Comparison of ENCODE assay signal across 8 mouse cellular contexts in genomic region chr9:76660848-76661247, GRCm38 (mm10).
DNase-seq lines count a peak whose midpoint lies in the region; ATAC-seq and TF ChIP-seq lines count a peak whose summit lies in the region.

No protein-coding gene starts in this region.

- TF ChIP-seq RAD21 in MEL (IDR thresholded peaks at IDR 0.05; ENCODE audit: low read depth, low read length) = peak; percentile 32

- DNase-seq in 3T3-L1 (ENCODE audit: low read depth, low spot score) (peak; percentile 62), MEL (ENCODE audit: low read depth, low spot score) (peak; percentile 55)
- peak; percentile 75 to 78 for DNase-seq in cerebellum, postnatal 14 days
- peak; percentile 50 to 82 for DNase-seq in frontal cortex, postnatal 36 days (ENCODE audit: low spot score in 2 of 2)
- peak; percentile 49 to 76 for DNase-seq in kidney, postnatal 25 days
- DNase-seq in liver, adult 2 months (ENCODE audit: extremely low read depth, low read depth, low spot score) = peak; percentile 48
- DNase-seq in thymus, postnatal 36 days = peak; percentile 6 to 17

- no peaks in the 10 kb centered on the region for H3K36me3 ChIP-seq in MEL (ENCODE audit: control insufficient read depth in 1 of 2, insufficient read depth in 2 of 2, low read length in 2 of 2)
- H3K36me3 ChIP-seq in liver, adult 2 months (ENCODE audit: control insufficient read depth, insufficient read depth, low read length) = no peaks in the 10 kb centered on the region
- no peaks in the 10 kb centered on the region for H3K36me3 ChIP-seq in neural tube, embryonic 12.5 days

- no peak overlapping the region for H3K27ac ChIP-seq in MEL (ENCODE audit: control insufficient read depth, low read depth, low read length)
- no peak overlapping the region for H3K27ac ChIP-seq in liver, adult 2 months (replicated peaks; ENCODE audit: insufficient read depth, low read depth, low read length)
- H3K27ac ChIP-seq in neural tube, embryonic 12.5 days = no peak overlapping the region

- H3K4me3 ChIP-seq in MEL (ENCODE audit: control insufficient read depth in 1 of 2, insufficient read depth in 1 of 2, low read depth in 2 of 2, low read length in 2 of 2) = no peak overlapping the region
- no peak overlapping the region for H3K4me3 ChIP-seq in liver, adult 2 months (ENCODE audit: insufficient read depth, low read depth, low read length)
- no peak overlapping the region for H3K4me3 ChIP-seq in neural tube, embryonic 12.5 days

- no peak overlapping the region for H3K4me2 ChIP-seq in neural tube, embryonic 12.5 days (replicated peaks)

- peak; percentile 48; the same call in 1 of the 2 replicates for ATAC-seq in neural tube, embryonic 12.5 days (ENCODE audit: low FRiP score, low read depth)

- 18% methylated on average over 3 of the region's 3 CpGs for WGBS in liver, adult 2 months
- 28% methylated on average over 3 of the region's 3 CpGs for WGBS in neural tube, embryonic 12.5 days

- no peaks in the 10 kb centered on the region for H3K4me1 ChIP-seq in MEL (ENCODE audit: control insufficient read depth in 1 of 2, insufficient read depth in 2 of 2, low read length in 2 of 2)
- no peaks in the 10 kb centered on the region for H3K4me1 ChIP-seq in liver, adult 2 months (ENCODE audit: control insufficient read depth, insufficient read depth, low read length)
- no peaks in the 10 kb centered on the region for H3K4me1 ChIP-seq in neural tube, embryonic 12.5 days

- no peaks in the 10 kb centered on the region for H3K9me3 ChIP-seq in MEL (replicated peaks; ENCODE audit: insufficient read depth, low read length)
- no peaks in the 10 kb centered on the region for H3K9me3 ChIP-seq in neural tube, embryonic 12.5 days

- H3K79me2 ChIP-seq in MEL (ENCODE audit: control insufficient read depth, insufficient read depth, low read length, poor library complexity) = no peaks in the 10 kb centered on the region
- no peaks in the 10 kb centered on the region for H3K79me2 ChIP-seq in liver, adult 2 months (ENCODE audit: control insufficient read depth, insufficient read depth, low read length)

- TF ChIP-seq EP300 in MEL (IDR thresholded peaks at IDR 0.05; ENCODE audit: low read depth in 1 of 2, low read length in 2 of 2) = no peak

- H3K27me3 ChIP-seq in MEL (ENCODE audit: control insufficient read depth in 1 of 2, insufficient read depth in 2 of 2, low read length in 2 of 2) = no peaks in the 10 kb centered on the region
- no peaks in the 10 kb centered on the region for H3K27me3 ChIP-seq in liver, adult 2 months (ENCODE audit: control insufficient read depth, insufficient read depth, low read length)
- H3K27me3 ChIP-seq in neural tube, embryonic 12.5 days (replicated peaks) = no peaks in the 10 kb centered on the region

- TF ChIP-seq CTCF in MEL (IDR thresholded peaks at IDR 0.05 in 2 of 3, conservative IDR thresholded peaks at IDR 0.05 in 1 of 3; ENCODE audit: control insufficient read depth in 1 of 3, insufficient read depth in 1 of 3, low read depth in 2 of 3, low read length in 3 of 3, poor library complexity in 1 of 3, severe bottlenecking in 1 of 3) = peak; percentile 33 to 55 (median 46); a peak in 5 of 6 replicates
- peak; percentile 58 for TF ChIP-seq CTCF in liver, adult 2 months (IDR thresholded peaks at IDR 0.05; ENCODE audit: low read depth, low read length)

- TF ChIP-seq POLR2A in MEL (IDR thresholded peaks at IDR 0.05; ENCODE audit: control insufficient read depth in 1 of 2, insufficient read depth in 1 of 2, low read depth in 1 of 2, low read length in 2 of 2, poor library complexity in 1 of 2) = no peak
- no peak for TF ChIP-seq POLR2A in liver, adult 2 months (IDR thresholded peaks at IDR 0.05; ENCODE audit: extremely low read depth, insufficient read depth, low read length)

- no peak overlapping the region for H3K9ac ChIP-seq in MEL (ENCODE audit: control insufficient read depth, low read depth, low read length, poor library complexity, severe bottlenecking)
- H3K9ac ChIP-seq in liver, adult 2 months (ENCODE audit: low read depth, low read length) = no peak overlapping the region
- no peak overlapping the region for H3K9ac ChIP-seq in neural tube, embryonic 12.5 days

TF ChIP-seq in MEL, 35 proteins besides CTCF, POLR2A, EP300 and RAD21:
- TF ChIP-seq NRF1 (IDR thresholded peaks at IDR 0.05; ENCODE audit: insufficient read depth, low read depth, low read length, poor library complexity, severe bottlenecking) (no peak), MYC (IDR thresholded peaks at IDR 0.05; ENCODE audit: low read depth, low read length) (0 out of 2 replicates have a peak, but pooled peaks have one; percentile 48), MAX (IDR thresholded peaks at IDR 0.05; ENCODE audit: low read length) (peak; percentile 58; the same call in 1 of the 2 replicates), SMC3 (IDR thresholded peaks at IDR 0.05; ENCODE audit: low read depth, low read length) (peak; percentile 52), HCFC1 (IDR thresholded peaks at IDR 0.05; ENCODE audit: low read depth, low read length) (no peak)

Comparison
In these comparisons a context has a peak if more than half of its experiments do, and no peak if none do; other contexts are left out.
1. DNase-seq: peak in every context shown above with its lines; median percentile 76 in cerebellum, postnatal 14 days; 66 in frontal cortex, postnatal 36 days; 62 in kidney, postnatal 25 days; 62 in 3T3-L1; 55 in MEL; 48 in liver, adult 2 months; 12 in thymus, postnatal 36 days.